Mouse (Mus musculus) brown adipose tissue, adult 24 weeks (tissue): ENCODE measurements around the gene Olfr1375. TPM values are rescaled to one million over a fixed set of nuclear protein-coding genes. Genes with fewer than 3 reads are reported as not detected.
"Not testable (repeated sequence)": the region's sequence is repeated elsewhere in the genome, so short reads cannot be mapped to it uniquely, and the experiment has no call there.

ENCODE experiments used
- H3K27ac ChIP-seq: fragments of 200-500 bp; replicated peaks from 2 replicates; pipeline ENCODE4 v1.5.1; 2012; ENCODE audit warnings: low read depth, mild to moderate bottlenecking, low read length
- H3K4me1 ChIP-seq: fragments of 200-500 bp; 2 replicates; pipeline ENCODE4 v1.6.1; 2012; ENCODE audit warnings: low read length, mixed read lengths; ENCODE audit not compliant: control insufficient read depth, insufficient read depth, insufficient read length
- H3K4me3 ChIP-seq: fragments of 200-500 bp; 2 replicates; pipeline ENCODE4 v1.5.1; 2012; ENCODE audit warnings: low read depth, mild to moderate bottlenecking, low read length, moderate library complexity; ENCODE audit not compliant: insufficient read depth
- polyA plus RNA-seq: library from polyadenylated mRNA; stranded (reverse); fragments of >200 nt; gene quantifications from 2 replicates; pipeline ENCODE4 v1.2.4, GENCODE M21; 2012; ENCODE audit not compliant: missing spikeins, insufficient read depth, insufficient read length

Gene Olfr1375
- not detected in 2 replicates for polyA plus RNA-seq

GRCm38 (mm10) chr11:51047809-51048208 is at the start of gene Olfr1375:
TSS of gene Olfr1375 (plus strand) at chr11:51048109.
- H3K4me3 ChIP-seq, H3K27ac ChIP-seq, H3K4me1 ChIP-seq: not testable (repeated sequence)

- H3K27ac ChIP-seq = no peak within 1 kb of the TSS
- no peak within 1 kb of the TSS for H3K4me3 ChIP-seq
- H3K4me1 ChIP-seq = no peaks in the 10 kb centered on the region
Observed at GRCm38 (mm10) chr11:51003296-51003695, 44.6 kb upstream of the Olfr1375 start, which contains the start of gene Olfr51. TSS of gene Olfr51 (plus strand) at chr11:51003596.

DNA sequence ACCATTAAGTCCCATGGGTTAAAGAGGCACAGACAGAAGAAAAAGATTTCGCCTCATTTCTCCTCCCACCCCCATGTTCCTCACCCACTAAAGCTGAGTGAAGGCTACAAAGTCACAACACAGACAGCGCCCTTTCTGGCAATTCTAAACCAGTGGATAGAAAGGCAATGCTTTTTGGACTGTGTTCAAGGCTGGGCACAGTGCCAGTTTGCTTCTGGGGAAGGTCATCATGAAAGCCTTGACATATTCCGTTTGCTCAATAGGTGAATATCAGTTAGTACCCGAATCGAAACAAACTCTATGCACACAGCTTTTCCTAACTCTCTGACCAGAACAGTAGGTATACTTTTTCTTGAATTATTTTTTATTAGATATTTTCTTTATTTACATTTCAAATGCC is 36.1 kb upstream of the Olfr1375 start:
- Histone ChIP-seq H3K27ac (no peak overlapping the region), H3K4me1 (no peaks in the 10 kb centered on the region), H3K4me3 (no peak overlapping the region)

- no peak within 1 kb of the TSS for H3K27ac ChIP-seq
- H3K4me1 ChIP-seq = no peaks in the 10 kb centered on the region
- no peak within 1 kb of the TSS for H3K4me3 ChIP-seq
Observed at GRCm38 (mm10) chr11:51013936-51014335, 34.0 kb upstream of the Olfr1375 start, which contains the start of gene Olfr54. TSS of gene Olfr54 (plus strand) at chr11:51014236.

DNA sequence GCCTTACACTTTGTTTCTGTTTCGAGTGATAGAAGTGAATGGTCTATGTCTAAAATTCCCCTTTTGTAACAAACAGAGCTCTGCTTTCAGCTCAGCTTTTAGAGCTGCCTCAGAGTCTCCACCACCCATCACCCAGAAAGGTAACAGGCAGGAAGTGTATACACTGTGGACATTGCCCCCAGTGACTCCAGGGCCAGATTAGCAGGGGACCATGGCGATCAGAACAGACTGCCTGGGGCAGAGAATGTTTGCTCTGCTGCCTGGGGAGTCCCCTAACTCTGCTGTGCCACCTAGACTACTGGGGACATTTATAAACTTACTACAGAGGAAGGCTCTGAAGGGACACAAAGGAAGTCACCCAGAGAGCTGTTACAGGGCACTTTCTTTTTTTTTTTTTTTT is 31.6 kb upstream of the Olfr1375 start:
- no peaks in the 10 kb centered on the region for H3K4me1 ChIP-seq
- no peak overlapping the region for H3K4me3 ChIP-seq
- no peak overlapping the region for H3K27ac ChIP-seq

GRCm38 (mm10) chr11:51026811-51027210 is 21.1 kb upstream of the Olfr1375 start:
- H3K27ac ChIP-seq, H3K4me3 ChIP-seq, H3K4me1 ChIP-seq: not testable (repeated sequence)

GRCm38 (mm10) chr11:51029381-51029780 is 18.5 kb upstream of the Olfr1375 start:
- not testable (repeated sequence) for H3K27ac ChIP-seq, H3K4me3 ChIP-seq, H3K4me1 ChIP-seq

DNA sequence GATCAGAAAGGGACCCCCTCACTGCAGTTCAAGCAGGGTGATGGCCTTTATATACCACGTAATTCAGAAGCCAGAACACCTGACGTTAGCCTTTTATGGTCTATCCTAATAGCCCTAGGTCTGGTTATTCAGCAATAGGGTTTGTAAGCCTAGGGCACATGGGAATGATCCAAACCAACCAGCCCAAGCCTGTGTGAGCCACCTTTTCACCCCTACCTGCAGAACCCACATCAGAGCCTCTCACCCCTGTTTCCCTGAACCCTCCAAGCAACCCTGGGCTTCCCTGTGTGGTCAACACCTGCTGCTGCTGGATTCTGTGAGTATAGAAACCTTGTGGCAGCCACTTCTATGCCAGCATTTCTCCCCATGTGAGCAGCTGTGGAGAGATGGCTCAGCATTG is 17.7 kb upstream of the Olfr1375 start:
- Histone ChIP-seq H3K4me3 (no peak overlapping the region), H3K27ac (no peak overlapping the region), H3K4me1 (no peaks in the 10 kb centered on the region)

- Histone ChIP-seq H3K4me1 (no peaks in the 10 kb centered on the region), H3K4me3 (no peak overlapping the region), H3K27ac (no peak overlapping the region)
Observed at GRCm38 (mm10) chr11:51032851-51033250, 15.1 kb upstream of the Olfr1375 start.

DNA sequence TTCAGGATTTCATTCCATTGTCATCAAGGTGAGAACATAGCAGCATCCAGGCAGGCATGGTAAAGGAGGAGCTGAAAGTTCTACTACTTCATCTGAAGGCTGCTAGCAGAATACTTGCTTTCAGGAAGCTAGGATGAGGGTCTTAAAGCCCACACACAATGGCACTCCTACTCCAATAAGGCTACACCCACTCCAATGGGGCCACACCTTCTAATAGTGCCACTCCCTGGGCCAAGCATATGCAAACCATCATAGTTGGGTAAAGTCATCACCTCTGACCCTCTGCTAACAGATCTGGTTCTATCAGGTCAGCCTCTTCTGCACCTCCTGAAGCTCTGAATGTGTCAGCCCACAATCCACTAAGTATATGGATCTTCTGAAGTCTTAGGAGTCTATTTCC is 13.8 kb upstream of the Olfr1375 start:
- H3K4me3 ChIP-seq, H3K4me1 ChIP-seq, H3K27ac ChIP-seq: not testable (repeated sequence)

DNA sequence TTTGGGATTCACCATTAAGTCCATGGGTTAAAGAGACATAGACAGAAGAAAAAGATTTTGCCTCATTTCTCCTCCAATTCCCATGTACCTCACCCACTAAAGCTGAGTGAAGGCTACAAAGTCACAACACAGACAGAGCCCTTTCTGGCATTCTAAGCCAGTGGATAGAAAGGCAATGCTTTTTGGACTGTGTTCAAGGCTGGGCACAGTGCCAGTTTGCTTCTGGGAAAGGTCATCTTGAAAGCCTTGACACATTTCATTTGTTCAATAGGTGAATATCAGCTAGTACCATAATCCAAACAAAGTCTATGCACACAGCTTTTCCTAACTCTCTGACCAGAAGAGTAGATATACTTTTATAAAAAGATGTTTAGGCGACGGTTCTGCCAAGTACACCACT is 12.0 kb upstream of the Olfr1375 start:
- Histone ChIP-seq H3K4me3 (no peak overlapping the region), H3K27ac (no peak overlapping the region), H3K4me1 (no peaks in the 10 kb centered on the region)

- H3K4me3 ChIP-seq, H3K4me1 ChIP-seq, H3K27ac ChIP-seq: not testable (repeated sequence)
Observed at GRCm38 (mm10) chr11:51044776-51045175, 3.1 kb upstream of the Olfr1375 start.

GRCm38 (mm10) chr11:51051678-51052077 is 3.8 kb downstream of the Olfr1375 start:
- Histone ChIP-seq H3K4me3 (no peak overlapping the region), H3K27ac (no peak overlapping the region), H3K4me1 (no peaks in the 10 kb centered on the region)

GRCm38 (mm10) chr11:51053230-51053629 is 5.3 kb downstream of the Olfr1375 start:
- H3K4me3 ChIP-seq = no peak overlapping the region
- no peaks in the 10 kb centered on the region for H3K4me1 ChIP-seq
- no peak overlapping the region for H3K27ac ChIP-seq

DNA sequence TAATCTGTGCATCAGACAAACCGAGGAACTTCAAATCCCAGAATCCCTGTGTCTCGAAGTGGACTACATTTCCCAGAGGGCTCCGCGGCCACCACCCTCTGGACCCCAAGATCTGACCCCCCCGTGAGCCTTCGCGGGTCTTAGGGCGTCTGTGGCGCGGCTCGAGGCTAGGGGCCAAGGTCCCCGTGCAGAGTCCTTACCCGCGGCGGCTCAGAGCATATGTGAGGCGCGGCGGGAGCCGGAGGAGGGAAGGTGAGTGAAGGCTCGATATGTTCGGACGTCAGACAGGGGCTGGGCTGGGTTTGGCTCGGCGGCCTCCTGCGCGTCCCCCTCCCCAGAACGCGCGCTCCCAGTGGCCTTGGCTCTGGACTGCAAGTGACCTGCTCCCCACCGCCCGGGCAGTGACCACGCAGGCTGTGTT is 11.3 kb downstream of the Olfr1375 start, which contains the start of gene Zfp354a:
Gene Zfp354a (plus strand): TSS at position 107 of the 421 bp plus-strand sequence.
- Histone ChIP-seq H3K4me3 (peak within 1 kb of the TSS; percentile 90), H3K4me1 (no peaks in the 10 kb centered on the region), H3K27ac (no peak within 1 kb of the TSS)

DNA sequence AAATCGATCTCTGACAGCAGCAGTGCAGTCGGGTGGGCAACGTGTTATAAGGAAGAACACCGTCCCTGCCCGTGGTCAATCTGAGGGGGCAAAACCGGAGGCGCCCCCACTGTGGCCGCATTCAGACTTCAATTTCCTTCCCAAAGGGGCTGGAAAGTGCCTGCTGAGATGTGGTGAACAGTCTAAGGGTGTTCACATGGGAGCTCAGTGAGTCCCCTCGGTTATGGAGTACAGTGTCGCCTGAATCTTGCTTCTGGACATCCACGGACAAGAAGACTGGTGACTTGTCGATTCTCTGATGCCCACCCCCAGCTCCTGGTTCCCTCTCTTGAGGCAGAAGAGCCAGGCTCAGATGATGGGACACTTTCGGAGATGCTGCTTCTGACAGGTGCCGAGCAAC is 11.7 kb downstream of the Olfr1375 start:
- Histone ChIP-seq H3K4me3 (peak overlapping the region; percentile 90), H3K4me1 (no peaks in the 10 kb centered on the region), H3K27ac (no peak overlapping the region)

DNA sequence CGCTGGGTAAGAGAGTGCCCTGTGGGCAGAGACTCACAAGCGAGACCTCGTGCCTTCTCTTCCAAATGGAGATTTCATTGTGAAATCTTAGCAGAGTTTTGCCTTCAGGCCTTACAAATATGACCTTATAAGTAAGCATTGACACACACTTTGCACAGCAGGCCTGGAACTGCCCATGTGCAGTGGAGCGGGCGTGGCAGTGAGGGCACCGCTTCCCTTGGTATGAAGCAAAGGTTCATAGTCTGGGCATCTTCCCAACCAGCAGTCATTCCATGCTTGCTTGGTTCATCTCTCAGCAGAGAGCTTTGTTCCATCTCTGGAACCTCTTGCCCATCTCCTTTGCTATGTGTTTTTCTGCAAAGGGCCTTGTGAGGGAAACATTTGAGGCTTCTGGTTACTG is 13.1 kb downstream of the Olfr1375 start:
- no peak overlapping the region for H3K4me3 ChIP-seq
- no peak overlapping the region for H3K27ac ChIP-seq
- H3K4me1 ChIP-seq = no peaks in the 10 kb centered on the region
